Mouse (Mus musculus) kidney, embryonic 14.5 days (tissue): ENCODE results near the gene Lrrc3c. TPM values are rescaled to one million over a fixed set of nuclear protein-coding genes. Genes with fewer than 3 reads are reported as not detected.
"Not testable (repeated sequence)": the region's sequence is repeated elsewhere in the genome, so short reads cannot be mapped to it uniquely, and the experiment has no call there.

Experiments
- ATAC-seq: fragments of 200-750 bp; cut with Nextera tagmentation; 2 replicates; pipeline ENCODE4 v1.8.0; 2017; ENCODE audit warnings: moderate number of reproducible peaks, mild to moderate bottlenecking, moderate TSS enrichment, moderate library complexity; ENCODE audit not compliant: low FRiP score, low TSS enrichment
- H3K27ac ChIP-seq: fragments of 300-500 bp; sonication (generic); 2 replicates; pipeline ENCODE4 v1.5.1; 2014; ENCODE audit warnings: low read depth, mild to moderate bottlenecking, low read length, moderate library complexity, mixed read lengths
- H3K27me3 ChIP-seq: fragments of 300-500 bp; sonication (generic); 2 replicates; pipeline ENCODE4 v1.6.1; 2014; ENCODE audit warnings: mild to moderate bottlenecking, low read length; ENCODE audit not compliant: control insufficient read depth, insufficient read depth
- H3K36me3 ChIP-seq: fragments of 300-500 bp; sonication (generic); 2 replicates; pipeline ENCODE4 v1.6.1; 2014; ENCODE audit warnings: low read length, mixed read lengths; ENCODE audit not compliant: control insufficient read depth, insufficient read depth
- H3K4me1 ChIP-seq: fragments of 300-500 bp; sonication (generic); 2 replicates; pipeline ENCODE4 v1.6.1; 2014; ENCODE audit warnings: low read length, mixed read lengths; ENCODE audit not compliant: control insufficient read depth, insufficient read depth
- H3K4me2 ChIP-seq: fragments of 300-500 bp; sonication (generic); replicated peaks from 2 replicates; pipeline ENCODE4 v1.6.1; 2014; ENCODE audit warnings: low read depth, mild to moderate bottlenecking, low read length
- H3K4me3 ChIP-seq: fragments of 300-500 bp; sonication (generic); 2 replicates; pipeline ENCODE4 v1.5.1; 2014; ENCODE audit warnings: mild to moderate bottlenecking, low read length
- H3K9ac ChIP-seq: fragments of 300-500 bp; sonication (generic); 2 replicates; pipeline ENCODE4 v1.6.1; 2014; ENCODE audit warnings: low read depth, mild to moderate bottlenecking, low read length, moderate library complexity
- H3K9me3 ChIP-seq: fragments of 300-500 bp; sonication (generic); 2 replicates; pipeline ENCODE4 v1.6.1; 2016; ENCODE audit warnings: low read length; ENCODE audit not compliant: control insufficient read depth
- WGBS: fragments of 180-500 bp; shearing (Covaris S2); extraction: QIAGEN DNeasy Blood & Tissue Kit; methylation state at CpG from one replicate; pipeline ENCODE4 v1.1.7; 2014; 5-methylcytosine and 5-hydroxymethylcytosine counted together
- polyA plus RNA-seq: library from polyadenylated mRNA; unstranded; fragments of >200 nt; fragmentation: Nextera tagmentation; extraction: Ambion mirVana; gene quantifications from 2 replicates; pipeline ENCODE4 v1.2.1, GENCODE M21; 2014

Gene Lrrc3c
- polyA plus RNA-seq, 1 experiment from 2014 or later = not detected

DNA sequence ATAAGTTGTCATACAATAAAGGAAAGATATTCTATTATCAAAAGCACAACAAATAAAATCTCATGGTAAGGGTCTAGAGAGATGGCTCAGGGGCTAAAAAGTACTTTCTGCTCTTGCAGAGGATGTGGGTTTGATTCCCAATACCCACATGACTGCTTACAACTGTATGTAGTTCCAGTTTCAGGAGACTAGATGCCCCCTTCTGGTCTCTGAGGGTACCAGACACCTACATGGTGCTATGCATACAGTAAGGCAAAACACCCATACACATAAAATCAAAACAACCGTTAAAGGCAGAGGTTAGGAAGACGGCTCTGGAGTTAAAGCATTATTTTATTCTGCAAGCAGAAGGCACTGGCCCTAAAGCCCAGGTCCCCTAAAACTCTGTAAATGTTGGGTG, 5.9 kb downstream of the Lrrc3c start:
- no peaks in the 10 kb centered on the region for H3K36me3 ChIP-seq
- H3K4me2 ChIP-seq = no peak overlapping the region

GRCm38 (mm10) chr11:98604911-98605310, 6.8 kb downstream of the Lrrc3c start:
- not testable (repeated sequence) for H3K4me3 ChIP-seq, H3K27ac ChIP-seq, H3K9ac ChIP-seq, ATAC-seq, H3K9me3 ChIP-seq, H3K36me3 ChIP-seq, H3K27me3 ChIP-seq, H3K4me2 ChIP-seq
- 69% methylated on average over 6 of the region's 6 CpGs for WGBS
- 0 out of 2 replicates have a peak, but pooled peaks cover 10% of the 10 kb centered on the region for H3K4me1 ChIP-seq

More for the DNA sequence above, 5.9 kb downstream of the Lrrc3c start:
- H3K4me3 ChIP-seq = no peak overlapping the region
- H3K27ac ChIP-seq = no peak overlapping the region
- 0 out of 2 replicates have a peak, but pooled peaks cover 10% of the 10 kb centered on the region for H3K4me1 ChIP-seq
- no peak for ATAC-seq
- no peaks in the 10 kb centered on the region for H3K9me3 ChIP-seq
- WGBS = 87% methylated on average over 2 of the region's 2 CpGs
- H3K9ac ChIP-seq = no peak overlapping the region
- peaks cover 13% of the 10 kb centered on the region for H3K27me3 ChIP-seq

- no peak overlapping the region for H3K4me2 ChIP-seq
- H3K27me3 ChIP-seq = peaks cover 5% of the 10 kb centered on the region; the same call in 1 of the 2 replicates
- ATAC-seq = no peak
- H3K9ac ChIP-seq = no peak overlapping the region
- 7% methylated on average over 3 of the region's 3 CpGs for WGBS
- H3K4me3 ChIP-seq = no peak overlapping the region
- no peaks in the 10 kb centered on the region for H3K36me3 ChIP-seq
- no peaks in the 10 kb centered on the region for H3K9me3 ChIP-seq
- 0 out of 2 replicates have a peak, but pooled peaks cover 8% of the 10 kb centered on the region for H3K4me1 ChIP-seq
- H3K27ac ChIP-seq = no peak overlapping the region
Measured at GRCm38 (mm10) chr11:98606763-98607162, 8.7 kb downstream of the Lrrc3c start.

GRCm38 (mm10) chr11:98620791-98621190, 22.7 kb downstream of the Lrrc3c start:
- Histone ChIP-seq H3K9ac (no peak overlapping the region), H3K27ac (no peak overlapping the region), H3K27me3 (no peaks in the 10 kb centered on the region), H3K4me2 (no peak overlapping the region), H3K4me3 (no peak overlapping the region), H3K36me3 (no peaks in the 10 kb centered on the region), H3K4me1 (no peaks in the 10 kb centered on the region), H3K9me3 (0 out of 2 replicates have a peak, but pooled peaks cover 2% of the 10 kb centered on the region)
- WGBS = 95% methylated on average over 13 of the region's 13 CpGs
- no peak for ATAC-seq

DNA sequence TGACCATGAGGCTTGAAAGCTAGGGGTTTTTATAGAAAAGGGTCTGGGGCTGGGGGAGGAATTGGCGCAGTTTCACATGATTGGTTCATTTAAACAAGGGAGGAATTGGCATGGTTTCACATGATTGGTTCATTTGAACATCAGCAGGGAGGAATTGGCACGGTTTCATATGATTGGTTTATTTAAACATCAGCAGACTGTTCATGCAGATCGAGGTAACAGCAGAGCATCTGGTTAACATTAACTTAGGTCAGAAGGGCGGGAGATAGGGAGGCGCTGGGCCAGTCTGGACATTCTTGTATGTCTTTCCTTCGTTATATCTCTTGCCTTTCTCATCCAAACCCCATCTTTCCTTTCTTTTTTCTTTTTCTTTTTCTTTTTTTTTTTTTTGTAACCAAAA, 25.9 kb downstream of the Lrrc3c start:
- not testable (repeated sequence) for H3K36me3 ChIP-seq, H3K4me2 ChIP-seq, H3K4me1 ChIP-seq, H3K9ac ChIP-seq, H3K27ac ChIP-seq, H3K27me3 ChIP-seq, ATAC-seq, H3K4me3 ChIP-seq, H3K9me3 ChIP-seq
- 82% methylated on average over 6 of the region's 6 CpGs for WGBS

- not testable (repeated sequence) for H3K36me3 ChIP-seq, H3K27ac ChIP-seq, H3K4me2 ChIP-seq, H3K4me1 ChIP-seq, H3K9ac ChIP-seq, H3K27me3 ChIP-seq, ATAC-seq, H3K9me3 ChIP-seq, H3K4me3 ChIP-seq
- WGBS = 92% methylated on average over 2 of the region's 2 CpGs
Measured at GRCm38 (mm10) chr11:98624381-98624780, 26.3 kb downstream of the Lrrc3c start.

DNA sequence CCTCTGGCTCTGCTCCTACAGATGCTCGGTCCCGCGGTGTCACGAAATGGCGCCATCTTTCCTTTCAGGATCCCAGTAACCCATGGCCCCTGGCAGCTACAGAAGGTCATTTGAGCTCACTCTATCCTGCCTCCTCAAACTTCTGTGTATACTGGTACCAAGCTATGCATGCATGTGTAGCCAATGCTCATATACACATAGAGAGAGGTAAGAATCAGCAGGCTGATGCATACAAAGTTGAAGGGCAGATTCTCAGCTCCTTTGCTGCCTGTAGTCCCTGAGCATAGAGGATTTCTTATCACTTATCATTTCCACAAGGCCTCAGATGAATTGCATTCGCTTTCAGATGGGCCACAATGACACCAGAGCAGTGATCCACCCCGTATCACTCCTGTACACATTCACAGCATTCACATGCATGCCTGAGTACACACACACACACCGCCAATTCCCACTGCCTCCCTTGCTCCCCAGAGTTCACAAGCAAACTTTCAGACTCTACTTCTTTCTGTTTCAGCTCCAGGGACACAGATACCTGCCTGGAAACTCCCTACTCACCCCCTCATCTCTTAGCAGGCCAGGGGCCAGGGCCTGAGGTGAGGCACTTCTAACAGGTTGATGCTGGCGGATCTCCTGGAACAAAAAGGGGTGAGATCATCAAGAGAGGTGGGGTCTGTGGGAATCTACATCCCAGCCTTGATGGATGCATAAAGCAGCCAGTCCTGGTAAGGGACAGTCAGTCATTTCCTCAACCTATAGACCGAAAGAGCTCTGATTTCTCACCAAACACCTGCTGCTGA, 27.7 kb downstream of the Lrrc3c start, which contains the start of the genes Gm12355 and Gsdma3:
Gm12355 (minus strand) TSS at position 51 of the 800 bp plus-strand sequence.
Gsdma3 (plus strand) TSS at position 750 of the 800 bp plus-strand sequence.
- no peaks in the 10 kb centered on the region for H3K36me3 ChIP-seq
- WGBS = 88% methylated on average over 10 of the region's 10 CpGs
- 0 out of 2 replicates have a peak, but pooled peaks cover 2% of the 10 kb centered on the region for H3K9me3 ChIP-seq
- ATAC-seq = no peak
- no peak within 1 kb of the TSS for H3K27ac ChIP-seq
- H3K4me1 ChIP-seq = no peaks in the 10 kb centered on the region
- H3K4me2 ChIP-seq = no peak within 1 kb of the TSS
- no peak within 1 kb of the TSS for H3K9ac ChIP-seq
- no peak within 1 kb of the TSS for H3K4me3 ChIP-seq
- H3K27me3 ChIP-seq = no peaks in the 10 kb centered on the region

DNA sequence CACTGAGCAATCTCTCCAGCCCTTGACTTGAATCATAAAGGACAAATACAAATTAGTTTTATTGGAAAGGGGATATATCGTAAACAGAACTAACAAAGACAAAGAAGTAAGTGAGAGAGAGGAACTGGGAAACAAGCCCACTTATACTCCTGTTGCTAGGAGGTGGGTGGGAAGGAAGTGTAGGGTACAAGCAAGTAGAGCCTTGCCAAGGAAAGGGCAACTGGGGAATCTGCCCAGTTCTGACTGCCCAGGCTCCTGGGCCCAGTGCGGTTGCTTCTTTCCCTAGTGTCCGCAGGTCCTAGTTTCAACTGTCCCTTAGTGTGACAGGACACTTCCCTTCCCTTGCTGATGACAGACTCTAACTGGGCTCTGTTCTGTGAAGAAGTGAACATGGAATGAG, 30.6 kb downstream of the Lrrc3c start:
- Histone ChIP-seq H3K9me3 (0 out of 2 replicates have a peak, but pooled peaks cover under 1% of the 10 kb centered on the region), H3K9ac (no peak overlapping the region), H3K36me3 (no peaks in the 10 kb centered on the region), H3K4me2 (no peak overlapping the region), H3K4me1 (no peaks in the 10 kb centered on the region), H3K4me3 (no peak overlapping the region), H3K27me3 (no peaks in the 10 kb centered on the region), H3K27ac (no peak overlapping the region)
- whole genome bisulfite sequencing = 95% methylated on average over 3 of the region's 3 CpGs
- ATAC-seq = no peak

DNA sequence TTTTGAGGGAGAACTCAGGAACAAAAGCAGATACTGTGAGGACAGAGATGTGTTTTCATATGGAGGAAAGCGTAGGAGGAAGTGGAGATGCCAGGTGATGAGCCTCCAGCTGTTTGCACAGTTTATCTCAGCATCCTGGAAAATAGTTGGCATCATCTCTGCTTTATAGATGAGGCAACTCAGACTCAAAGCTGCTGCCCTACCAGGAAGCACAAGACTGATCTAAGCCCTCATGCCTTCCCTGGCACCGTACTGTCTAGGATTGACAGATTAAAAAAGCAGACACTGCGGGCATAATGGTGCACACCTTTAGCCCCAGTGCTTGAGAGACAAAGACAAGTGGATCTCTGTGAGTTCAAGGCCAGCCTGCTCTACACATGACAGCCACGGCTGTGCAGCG, 32.6 kb downstream of the Lrrc3c start:
- Histone ChIP-seq H3K27me3 (no peaks in the 10 kb centered on the region), H3K9me3 (no peaks in the 10 kb centered on the region), H3K4me3 (no peak overlapping the region), H3K4me1 (no peaks in the 10 kb centered on the region), H3K9ac (no peak overlapping the region), H3K36me3 (no peaks in the 10 kb centered on the region), H3K4me2 (no peak overlapping the region), H3K27ac (no peak overlapping the region)
- no peak for ATAC-seq
- 86% methylated on average over 5 of the region's 5 CpGs for WGBS
